Mouse (Mus musculus): ENCODE measurements around the gene Kdelr3.

GRCm38 (mm10) chr15:79507055-79507828 lies 9.0 kb upstream of the Kdelr3 start:
- TF ChIP-seq CTCF (IDR thresholded peaks at IDR 0.05; ENCODE audit: low read depth, low read length) (no peak), POLR2A (IDR thresholded peaks at IDR 0.05; ENCODE audit: borderline replicate concordance, low read depth, low read length) (no peak)
